Mouse (Mus musculus): ENCODE results near the gene Slc9a3. TPM values are rescaled to one million over a fixed set of nuclear protein-coding genes. Genes with fewer than 3 reads are reported as not detected.

The Slc9a3 gene
- polyA plus RNA-seq, 1 experiment from 2014 or later: not detected

DNA sequence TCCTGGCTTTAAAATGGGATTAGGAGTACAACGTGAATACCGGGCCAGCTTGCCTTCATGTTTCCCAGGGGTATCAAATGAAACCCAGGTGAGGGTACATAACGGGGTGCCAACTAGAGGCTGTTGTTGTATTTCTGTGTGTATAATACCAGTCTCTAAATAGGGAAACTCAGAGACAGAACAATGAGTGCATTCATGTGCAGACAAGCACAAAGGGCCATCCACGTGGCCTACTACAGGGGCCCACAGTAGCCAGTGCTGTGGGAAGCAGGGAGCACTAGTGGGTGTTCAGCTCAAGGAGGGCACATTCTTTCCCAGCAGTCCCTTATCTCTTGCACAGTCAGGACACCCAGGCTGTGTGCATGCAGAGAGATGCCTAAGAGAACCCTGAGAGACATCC lies 8.7 kb upstream of the Slc9a3 start:
- Histone ChIP-seq H3K4me3 (no peak overlapping the region), H3K4me1 (no peaks in the 10 kb centered on the region), H3K9me3 (0 out of 2 replicates have a peak, but pooled peaks cover 4% of the 10 kb centered on the region), H3K4me2 (no peak overlapping the region), H3K9ac (no peak overlapping the region), H3K36me3 (no peaks in the 10 kb centered on the region), H3K27ac (no peak overlapping the region), H3K27me3 (no peaks in the 10 kb centered on the region)
- ATAC-seq (ENCODE audit: insufficient number of reproducible peaks, insufficient read depth, low FRiP score, low TSS enrichment, low read depth): no peak
- 69% methylated on average over 4 of the region's 4 CpGs for WGBS

GRCm38 (mm10) chr13:74113626-74114191 lies 7.5 kb upstream of the Slc9a3 start:
- no peak overlapping the region for H3K4me2 ChIP-seq
- no peak for ATAC-seq (ENCODE audit: insufficient number of reproducible peaks, insufficient read depth, low FRiP score, low TSS enrichment, low read depth)
- no peak overlapping the region for H3K27ac ChIP-seq
- H3K4me3 ChIP-seq: no peak overlapping the region
- WGBS: 78% methylated on average over 6 of the region's 6 CpGs
- H3K9ac ChIP-seq: no peak overlapping the region
- H3K36me3 ChIP-seq: no peaks in the 10 kb centered on the region
- 0 out of 2 replicates have a peak, but pooled peaks cover 4% of the 10 kb centered on the region for H3K9me3 ChIP-seq
- peaks cover 7% of the 10 kb centered on the region; the same call in 1 of the 2 replicates for H3K27me3 ChIP-seq
- no peaks in the 10 kb centered on the region for H3K4me1 ChIP-seq

- Histone ChIP-seq H3K36me3 (no peaks in the 10 kb centered on the region), H3K4me2 (peak overlapping the region; percentile 78), H3K9ac (no peak overlapping the region; the same call in 1 of the 2 replicates), H3K27me3 (peaks cover 80% of the 10 kb centered on the region), H3K4me3 (no peak overlapping the region), H3K4me1 (peaks cover 9% of the 10 kb centered on the region), H3K9me3 (no peaks in the 10 kb centered on the region), H3K27ac (no peak overlapping the region)
- WGBS: 31% methylated on average over 14 of the region's 14 CpGs
- no peak for ATAC-seq (ENCODE audit: insufficient number of reproducible peaks, insufficient read depth, low FRiP score, low TSS enrichment, low read depth)
Measured at GRCm38 (mm10) chr13:74121795-74122330, 606 bp downstream of the Slc9a3 start.

- 75% methylated on average over 3 of the region's 3 CpGs for WGBS
- H3K4me2 ChIP-seq: no peak overlapping the region
- peaks cover 84% of the 10 kb centered on the region for H3K27me3 ChIP-seq
- peaks cover 9% of the 10 kb centered on the region for H3K4me1 ChIP-seq
- no peaks in the 10 kb centered on the region for H3K9me3 ChIP-seq
- H3K27ac ChIP-seq: no peak overlapping the region
- H3K9ac ChIP-seq: no peak overlapping the region
- H3K4me3 ChIP-seq: no peak overlapping the region
- no peaks in the 10 kb centered on the region for H3K36me3 ChIP-seq
- ATAC-seq (ENCODE audit: insufficient number of reproducible peaks, insufficient read depth, low FRiP score, low TSS enrichment, low read depth): no peak
Measured at GRCm38 (mm10) chr13:74122632-74123031, 1.4 kb downstream of the Slc9a3 start.

DNA sequence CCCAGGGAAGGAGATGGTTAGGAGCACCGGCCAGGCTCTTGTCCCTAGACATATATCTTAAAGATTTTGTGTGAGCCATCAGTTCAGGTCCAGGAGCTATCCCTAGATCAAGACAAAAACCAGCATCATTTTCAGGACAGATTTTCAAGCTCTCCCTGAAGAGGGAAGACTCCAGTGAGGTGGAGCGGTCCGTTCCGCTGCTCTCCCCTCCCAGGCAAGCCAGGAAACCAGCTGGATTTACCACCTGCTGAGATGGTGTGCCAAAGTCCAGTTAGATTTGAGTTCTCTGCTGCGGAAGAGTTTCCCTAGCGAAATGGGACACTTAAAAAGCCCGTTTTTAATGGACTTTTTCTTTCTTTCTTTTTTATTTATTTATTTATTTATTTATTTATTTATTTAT lies 6.3 kb downstream of the Slc9a3 start:
- Histone ChIP-seq H3K4me2 (no peak overlapping the region), H3K4me3 (no peak overlapping the region), H3K36me3 (no peaks in the 10 kb centered on the region), H3K27me3 (peaks cover 40% of the 10 kb centered on the region), H3K27ac (no peak overlapping the region), H3K4me1 (no peaks in the 10 kb centered on the region), H3K9me3 (no peaks in the 10 kb centered on the region), H3K9ac (no peak overlapping the region)
- ATAC-seq (ENCODE audit: insufficient number of reproducible peaks, insufficient read depth, low FRiP score, low TSS enrichment, low read depth): no peak
- 76% methylated on average over 7 of the region's 7 CpGs for WGBS

DNA sequence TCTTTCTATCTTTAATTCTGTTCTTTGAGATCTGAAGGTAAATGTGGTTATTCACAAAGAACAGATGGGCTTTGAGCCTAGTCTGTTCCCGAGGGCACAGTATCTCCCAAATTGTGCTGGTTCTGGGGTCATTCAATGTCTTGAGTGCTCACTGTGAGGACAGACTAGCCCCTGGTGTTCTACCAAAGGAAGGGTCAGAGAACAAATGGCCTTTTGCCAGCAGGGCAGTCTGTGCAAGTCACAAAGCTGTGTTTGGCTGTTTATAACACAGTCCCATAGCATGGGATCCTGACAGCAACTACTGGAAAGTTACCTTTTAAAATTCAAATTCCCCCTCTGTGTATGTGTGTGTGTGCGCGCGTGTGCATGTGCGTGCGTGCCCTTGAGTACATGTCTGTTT lies 8.7 kb downstream of the Slc9a3 start:
- Histone ChIP-seq H3K4me1 (no peaks in the 10 kb centered on the region), H3K9me3 (no peaks in the 10 kb centered on the region), H3K27me3 (peaks cover 16% of the 10 kb centered on the region), H3K4me3 (no peak overlapping the region), H3K9ac (no peak overlapping the region), H3K27ac (no peak overlapping the region), H3K36me3 (no peaks in the 10 kb centered on the region), H3K4me2 (no peak overlapping the region)
- ATAC-seq (ENCODE audit: insufficient number of reproducible peaks, insufficient read depth, low FRiP score, low TSS enrichment, low read depth): no peak
- 90% methylated on average over 6 of the region's 6 CpGs for WGBS

DNA sequence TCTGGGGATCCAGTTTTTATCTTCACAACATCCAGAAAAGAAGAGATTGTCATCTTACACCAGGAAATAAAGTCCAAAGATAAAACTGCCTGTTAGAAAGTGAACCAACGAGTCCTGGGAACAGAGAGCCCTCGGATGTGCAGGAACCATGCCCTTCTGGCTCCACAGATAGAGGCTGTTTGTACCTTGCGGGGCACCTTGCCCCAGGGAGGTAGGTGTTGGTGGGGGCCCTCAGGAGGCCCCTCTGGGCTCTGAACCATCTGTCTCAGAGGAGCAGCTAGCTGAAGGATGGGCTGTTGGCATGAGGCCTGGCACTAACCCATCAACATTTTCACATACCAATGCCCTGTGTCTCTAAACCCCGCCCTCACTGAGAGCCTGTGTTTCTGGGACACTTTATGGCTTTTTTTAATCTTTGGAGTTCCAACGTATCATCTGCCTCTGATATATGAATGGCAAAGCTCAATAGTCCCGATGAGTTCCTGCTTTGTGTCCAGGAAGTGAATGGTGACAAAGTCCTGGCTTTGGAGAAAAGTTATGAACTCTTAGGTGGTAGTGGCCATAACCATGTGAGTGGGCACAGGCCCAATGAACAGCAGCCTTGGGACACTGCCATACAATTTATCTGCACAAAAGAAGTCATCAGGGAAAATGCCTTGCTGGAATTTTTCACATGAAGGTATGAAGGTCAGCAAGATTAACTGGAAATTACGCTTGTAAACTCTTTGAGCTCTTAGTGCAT lies 17.8 kb downstream of the Slc9a3 start:
- Histone ChIP-seq H3K27me3 (no peaks in the 10 kb centered on the region), H3K4me1 (no peaks in the 10 kb centered on the region; the same call in 1 of the 2 replicates), H3K4me3 (no peak overlapping the region), H3K9me3 (no peaks in the 10 kb centered on the region), H3K27ac (no peak overlapping the region), H3K4me2 (no peak overlapping the region), H3K36me3 (no peaks in the 10 kb centered on the region), H3K9ac (no peak overlapping the region)
- ATAC-seq (ENCODE audit: insufficient number of reproducible peaks, insufficient read depth, low FRiP score, low TSS enrichment, low read depth): no peak
- 79% methylated on average over 7 of the region's 7 CpGs for WGBS

DNA sequence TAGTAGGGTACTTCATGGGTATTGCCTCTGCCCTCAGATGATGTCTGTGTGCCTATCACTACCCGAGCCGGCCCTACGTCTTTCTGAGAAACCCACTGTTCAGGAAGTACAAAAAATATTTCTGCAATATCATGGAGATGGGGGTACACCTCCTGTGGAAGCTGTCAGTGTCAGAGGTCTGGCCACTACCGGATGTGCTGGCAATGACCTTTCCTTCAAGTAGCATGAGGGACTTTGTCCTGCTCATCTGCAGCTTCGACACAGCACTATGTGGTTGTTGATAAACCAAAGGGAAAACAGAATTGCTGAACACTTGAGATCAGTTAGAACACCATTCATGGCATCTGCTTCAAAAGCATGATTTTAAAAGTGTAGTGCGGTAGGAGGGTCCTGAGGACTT lies 19.5 kb downstream of the Slc9a3 start:
- Histone ChIP-seq H3K4me3 (no peak overlapping the region), H3K27ac (no peak overlapping the region), H3K4me1 (no peaks in the 10 kb centered on the region; the same call in 1 of the 2 replicates), H3K9me3 (no peaks in the 10 kb centered on the region), H3K4me2 (no peak overlapping the region), H3K9ac (no peak overlapping the region), H3K27me3 (no peaks in the 10 kb centered on the region), H3K36me3 (no peaks in the 10 kb centered on the region)
- 88% methylated on average over 6 of the region's 6 CpGs for WGBS
- ATAC-seq (ENCODE audit: insufficient number of reproducible peaks, insufficient read depth, low FRiP score, low TSS enrichment, low read depth): no peak

DNA sequence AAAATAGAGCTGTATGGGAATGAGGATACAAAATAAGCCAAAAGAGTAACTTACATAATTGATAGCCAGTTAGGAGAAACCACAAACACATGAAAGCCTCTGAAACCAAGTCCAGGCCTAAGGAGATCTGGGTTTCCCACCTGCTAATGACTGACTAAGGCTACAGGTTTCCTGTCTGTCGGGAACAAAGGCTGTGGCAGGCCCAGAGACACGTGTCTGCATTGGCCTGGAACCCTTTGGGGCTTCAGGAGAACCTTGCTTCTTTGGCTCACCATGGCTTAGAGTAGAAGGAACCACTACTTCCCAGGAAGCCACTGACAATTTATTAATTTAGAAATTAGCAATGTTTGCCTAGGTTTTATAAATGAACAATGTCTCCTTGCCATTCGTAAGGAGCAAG lies 22.0 kb downstream of the Slc9a3 start:
- H3K36me3 ChIP-seq: no peaks in the 10 kb centered on the region
- no peaks in the 10 kb centered on the region for H3K9me3 ChIP-seq
- 64% methylated on average over 3 of the region's 3 CpGs for WGBS
- H3K4me2 ChIP-seq: no peak overlapping the region
- no peak overlapping the region for H3K4me3 ChIP-seq
- H3K27ac ChIP-seq: no peak overlapping the region
- no peaks in the 10 kb centered on the region; the same call in 1 of the 2 replicates for H3K4me1 ChIP-seq
- no peak for ATAC-seq (ENCODE audit: insufficient number of reproducible peaks, insufficient read depth, low FRiP score, low TSS enrichment, low read depth)
- H3K9ac ChIP-seq: no peak overlapping the region
- H3K27me3 ChIP-seq: no peaks in the 10 kb centered on the region

- Histone ChIP-seq H3K4me3 (no peak overlapping the region), H3K4me2 (no peak overlapping the region), H3K4me1 (no peaks in the 10 kb centered on the region; the same call in 1 of the 2 replicates), H3K9me3 (no peaks in the 10 kb centered on the region), H3K9ac (no peak overlapping the region), H3K36me3 (no peaks in the 10 kb centered on the region), H3K27me3 (no peaks in the 10 kb centered on the region), H3K27ac (peak overlapping the region; percentile 17; the same call in 1 of the 2 replicates)
- WGBS: 52% methylated on average over 7 of the region's 7 CpGs
- no peak for ATAC-seq (ENCODE audit: insufficient number of reproducible peaks, insufficient read depth, low FRiP score, low TSS enrichment, low read depth)
Measured at GRCm38 (mm10) chr13:74144120-74144884, 23.0 kb downstream of the Slc9a3 start.

DNA sequence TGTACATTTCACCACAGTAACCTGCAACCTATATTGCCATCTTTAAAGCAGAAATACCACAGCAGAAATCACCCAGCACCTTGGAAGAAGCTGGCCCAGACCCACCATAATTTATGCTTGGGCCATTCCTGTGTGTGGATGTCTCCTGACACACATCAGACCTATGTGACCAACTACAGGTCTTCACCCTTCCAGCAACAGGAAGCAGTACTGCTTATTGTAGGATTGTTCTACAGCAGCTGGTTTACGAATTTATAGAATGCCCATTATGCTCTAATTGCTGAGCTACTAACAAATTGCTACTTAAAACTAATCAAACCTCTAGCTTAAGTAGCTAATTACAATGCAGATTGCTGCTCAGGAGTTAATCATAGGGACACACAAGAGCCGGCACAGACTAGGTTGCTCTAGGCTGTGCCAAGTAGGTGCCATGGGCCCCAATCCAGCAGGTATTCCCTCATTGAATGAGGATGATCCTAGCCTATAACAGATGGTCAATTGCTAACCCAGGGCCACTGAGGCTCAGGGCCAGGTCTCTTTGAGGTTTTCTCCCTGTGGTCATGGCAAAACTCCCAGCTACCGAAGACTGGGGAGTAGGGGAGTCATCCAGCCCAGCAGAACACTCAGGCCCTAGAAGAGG lies 24.8 kb downstream of the Slc9a3 start:
- Histone ChIP-seq H3K4me2 (no peak overlapping the region), H3K9me3 (no peaks in the 10 kb centered on the region), H3K36me3 (no peaks in the 10 kb centered on the region), H3K4me3 (no peak overlapping the region), H3K4me1 (no peaks in the 10 kb centered on the region; the same call in 1 of the 2 replicates), H3K27ac (no peak overlapping the region), H3K9ac (no peak overlapping the region), H3K27me3 (no peaks in the 10 kb centered on the region)
- no peak for ATAC-seq (ENCODE audit: insufficient number of reproducible peaks, insufficient read depth, low FRiP score, low TSS enrichment, low read depth)
- 75% methylated on average over 3 of the region's 3 CpGs for WGBS
